Mouse (Mus musculus) embryonic facial prominence, embryonic 15.5 days (tissue): Measurements from ENCODE around the gene Tbc1d4. TPM values are rescaled to one million over a fixed set of nuclear protein-coding genes. Genes with fewer than 3 reads are reported as not detected.
A peak's percentile ranks its signal among the peaks of the same experiment; 100 is the strongest.

Source experiments
- ATAC-seq: fragments of 200-750 bp; cut with Nextera tagmentation; 2 replicates; pipeline ENCODE4 v1.8.0; 2017; ENCODE audit warnings: low read depth, moderate TSS enrichment; ENCODE audit not compliant: insufficient number of reproducible peaks, low FRiP score, low TSS enrichment
- H3K27ac ChIP-seq: fragments of 300-500 bp; sonication (generic); replicated peaks from 2 replicates; pipeline ENCODE4 v1.5.1; 2015; ENCODE audit warnings: mild to moderate bottlenecking, inconsistent platforms
- H3K27me3 ChIP-seq: fragments of 300-500 bp; sonication (generic); 2 replicates; pipeline ENCODE4 v1.6.1; 2015; ENCODE audit warnings: inconsistent platforms
- H3K36me3 ChIP-seq: fragments of 300-500 bp; sonication (generic); 2 replicates; pipeline ENCODE4 v1.6.1; 2015; ENCODE audit warnings: mild to moderate bottlenecking, inconsistent platforms
- H3K4me1 ChIP-seq: fragments of 300-500 bp; sonication (generic); 2 replicates; pipeline ENCODE4 v1.6.1; 2015; ENCODE audit warnings: inconsistent platforms
- H3K4me2 ChIP-seq: fragments of 300-500 bp; sonication (generic); replicated peaks from 2 replicates; pipeline ENCODE4 v1.6.1; 2015; ENCODE audit warnings: mild to moderate bottlenecking, inconsistent platforms
- H3K4me3 ChIP-seq: fragments of 300-500 bp; sonication (generic); replicated peaks from 2 replicates; pipeline ENCODE4 v1.5.1; 2015; ENCODE audit warnings: mild to moderate bottlenecking, inconsistent platforms
- H3K9ac ChIP-seq: fragments of 300-500 bp; sonication (generic); 2 replicates; pipeline ENCODE4 v1.6.1; 2015; ENCODE audit warnings: inconsistent platforms
- H3K9me3 ChIP-seq: fragments of 300-500 bp; sonication (generic); replicated peaks from 2 replicates; pipeline ENCODE4 v1.6.1; 2016; ENCODE audit warnings: inconsistent platforms
- WGBS: fragments of 180-500 bp; shearing (Covaris S2); methylation state at CpG from one replicate; pipeline ENCODE4 v1.1.7; 2015; 5-methylcytosine and 5-hydroxymethylcytosine counted together
- polyA plus RNA-seq: library from polyadenylated mRNA; unstranded; fragments of >200 nt; fragmentation: Nextera tagmentation; extraction: Ambion mirVana; gene quantifications from 2 replicates; pipeline ENCODE4 v1.2.1, GENCODE M21; 2015

Tbc1d4 gene
- polyA plus RNA-seq, 1 experiment from 2014 or later: 15.1 TPM

- Histone ChIP-seq H3K36me3 (peaks cover 19% of the 10 kb centered on the region), H3K4me3 (no peak overlapping the region), H3K4me2 (no peak overlapping the region), H3K9ac (no peak overlapping the region), H3K9me3 (no peaks in the 10 kb centered on the region), H3K27ac (no peak overlapping the region), H3K4me1 (no peaks in the 10 kb centered on the region), H3K27me3 (no peaks in the 10 kb centered on the region)
- ATAC-seq: no peak
- 69% methylated on average over 2 of the region's 2 CpGs for WGBS
Measured at GRCm38 (mm10) chr14:101630548-101630947, 21.6 kb upstream of the Tbc1d4 start.

GRCm38 (mm10) chr14:101617680-101618079 is 8.7 kb upstream of the Tbc1d4 start:
- Histone ChIP-seq H3K4me1 (no peaks in the 10 kb centered on the region), H3K4me2 (no peak overlapping the region), H3K9ac (no peak overlapping the region), H3K27ac (no peak overlapping the region), H3K36me3 (no peaks in the 10 kb centered on the region), H3K27me3 (no peaks in the 10 kb centered on the region), H3K9me3 (no peaks in the 10 kb centered on the region), H3K4me3 (no peak overlapping the region)
- ATAC-seq: no peak
- 88% methylated on average over 5 of the region's 5 CpGs for WGBS

GRCm38 (mm10) chr14:101616178-101616577 is 7.2 kb upstream of the Tbc1d4 start:
- WGBS: 74% methylated on average over 9 of the region's 9 CpGs
- no peaks in the 10 kb centered on the region for H3K27me3 ChIP-seq
- no peak for ATAC-seq
- H3K4me2 ChIP-seq: no peak overlapping the region
- H3K36me3 ChIP-seq: no peaks in the 10 kb centered on the region
- no peaks in the 10 kb centered on the region for H3K9me3 ChIP-seq
- H3K9ac ChIP-seq: no peak overlapping the region
- no peak overlapping the region for H3K4me3 ChIP-seq
- no peak overlapping the region for H3K27ac ChIP-seq
- no peaks in the 10 kb centered on the region for H3K4me1 ChIP-seq

GRCm38 (mm10) chr14:101613206-101613605 is 4.2 kb upstream of the Tbc1d4 start:
- H3K27me3 ChIP-seq: no peaks in the 10 kb centered on the region
- no peaks in the 10 kb centered on the region for H3K4me1 ChIP-seq
- no peak overlapping the region for H3K4me2 ChIP-seq
- H3K27ac ChIP-seq: no peak overlapping the region
- no peak overlapping the region for H3K9ac ChIP-seq
- H3K9me3 ChIP-seq: no peaks in the 10 kb centered on the region
- no peak overlapping the region for H3K4me3 ChIP-seq
- no peak for ATAC-seq
- no peaks in the 10 kb centered on the region for H3K36me3 ChIP-seq
- 48% methylated on average over 1 of the region's 1 CpGs for WGBS

GRCm38 (mm10) chr14:101610701-101611100 is 1.7 kb upstream of the Tbc1d4 start:
- Histone ChIP-seq H3K9me3 (no peaks in the 10 kb centered on the region), H3K36me3 (no peaks in the 10 kb centered on the region), H3K27me3 (no peaks in the 10 kb centered on the region), H3K9ac (no peak overlapping the region), H3K4me2 (no peak overlapping the region), H3K27ac (no peak overlapping the region), H3K4me3 (no peak overlapping the region), H3K4me1 (peaks cover 7% of the 10 kb centered on the region)
- no peak for ATAC-seq
- 75% methylated on average over 10 of the region's 10 CpGs for WGBS

GRCm38 (mm10) chr14:101607631-101608518 is 1.1 kb downstream of the Tbc1d4 start:
- WGBS: under 1% methylated on average over 61 of the region's 62 CpGs
- Histone ChIP-seq H3K9ac (peak overlapping the region; percentile 63), H3K27ac (peak overlapping the region; percentile 83), H3K4me1 (peaks cover 7% of the 10 kb centered on the region), H3K27me3 (no peaks in the 10 kb centered on the region), H3K4me2 (peak overlapping the region; percentile 98), H3K36me3 (no peaks in the 10 kb centered on the region), H3K9me3 (no peaks in the 10 kb centered on the region), H3K4me3 (peak overlapping the region; percentile 70)
- ATAC-seq: peak; percentile 49

- no peaks in the 10 kb centered on the region for H3K27me3 ChIP-seq
- H3K36me3 ChIP-seq: no peaks in the 10 kb centered on the region
- H3K9me3 ChIP-seq: no peaks in the 10 kb centered on the region
- no peak overlapping the region for H3K4me2 ChIP-seq
- H3K4me3 ChIP-seq: no peak overlapping the region
- no peak overlapping the region for H3K9ac ChIP-seq
- WGBS: 70% methylated on average over 2 of the region's 2 CpGs
- H3K4me1 ChIP-seq: peaks cover 7% of the 10 kb centered on the region
- no peak for ATAC-seq
- no peak overlapping the region for H3K27ac ChIP-seq
Measured at GRCm38 (mm10) chr14:101605843-101606242, 3.1 kb downstream of the Tbc1d4 start.

GRCm38 (mm10) chr14:101602851-101603250 is 6.1 kb downstream of the Tbc1d4 start:
- ATAC-seq: no peak
- H3K4me2 ChIP-seq: no peak overlapping the region
- WGBS: 55% methylated on average over 3 of the region's 3 CpGs

GRCm38 (mm10) chr14:101597096-101597715 is 11.8 kb downstream of the Tbc1d4 start:
- no peaks in the 10 kb centered on the region for H3K27me3 ChIP-seq
- no peak overlapping the region for H3K4me2 ChIP-seq
- H3K4me1 ChIP-seq: no peaks in the 10 kb centered on the region
- WGBS: 85% methylated on average over 12 of the region's 14 CpGs
- no peaks in the 10 kb centered on the region for H3K36me3 ChIP-seq
- no peak overlapping the region for H3K9ac ChIP-seq
- no peak overlapping the region for H3K27ac ChIP-seq
- no peak overlapping the region for H3K4me3 ChIP-seq
- no peaks in the 10 kb centered on the region for H3K9me3 ChIP-seq
- peak; percentile 32; the same call in 1 of the 2 replicates for ATAC-seq

More at GRCm38 (mm10) chr14:101602851-101603250, 6.1 kb downstream of the Tbc1d4 start:
- H3K4me1 ChIP-seq: peaks cover 6% of the 10 kb centered on the region
- H3K36me3 ChIP-seq: no peaks in the 10 kb centered on the region
- no peaks in the 10 kb centered on the region for H3K9me3 ChIP-seq
- H3K27me3 ChIP-seq: no peaks in the 10 kb centered on the region
- H3K4me3 ChIP-seq: no peak overlapping the region
- no peak overlapping the region for H3K27ac ChIP-seq
- H3K9ac ChIP-seq: no peak overlapping the region

- ATAC-seq: no peak
- no peak overlapping the region for H3K4me3 ChIP-seq
Measured at GRCm38 (mm10) chr14:101596691-101597090, 12.3 kb downstream of the Tbc1d4 start.

GRCm38 (mm10) chr14:101595301-101596080 is 13.5 kb downstream of the Tbc1d4 start:
- H3K9me3 ChIP-seq: no peaks in the 10 kb centered on the region
- no peaks in the 10 kb centered on the region for H3K27me3 ChIP-seq
- H3K36me3 ChIP-seq: no peaks in the 10 kb centered on the region
- H3K27ac ChIP-seq: no peak overlapping the region
- no peak overlapping the region for H3K4me2 ChIP-seq
- ATAC-seq: no peak
- H3K4me3 ChIP-seq: no peak overlapping the region
- no peak overlapping the region for H3K9ac ChIP-seq
- WGBS: 92% methylated on average over 13 of the region's 13 CpGs
- H3K4me1 ChIP-seq: no peaks in the 10 kb centered on the region

More at GRCm38 (mm10) chr14:101596691-101597090, 12.3 kb downstream of the Tbc1d4 start:
- Histone ChIP-seq H3K4me1 (no peaks in the 10 kb centered on the region), H3K27me3 (no peaks in the 10 kb centered on the region), H3K9ac (no peak overlapping the region), H3K27ac (no peak overlapping the region), H3K4me2 (no peak overlapping the region), H3K36me3 (no peaks in the 10 kb centered on the region), H3K9me3 (no peaks in the 10 kb centered on the region)
- WGBS: 96% methylated on average over 9 of the region's 9 CpGs
